Mouse (Mus musculus) forebrain, embryonic 15.5 days (tissue): ENCODE results near the gene Cops4. TPM values are rescaled to one million over a fixed set of nuclear protein-coding genes. Genes with fewer than 3 reads are reported as not detected.

Source experiments
- ATAC-seq: fragments of 200-750 bp; cut with Nextera tagmentation; replicated peaks from 2 replicates; pipeline ENCODE4 v1.8.0; 2017; ENCODE audit warnings: mild to moderate bottlenecking, moderate TSS enrichment, moderate library complexity
- H3K27ac ChIP-seq: fragments of 300-500 bp; sonication (generic); replicated peaks from 2 replicates; pipeline ENCODE4 v1.5.1; 2015; ENCODE audit warnings: mild to moderate bottlenecking, inconsistent platforms
- H3K27me3 ChIP-seq: fragments of 300-500 bp; sonication (generic); 2 replicates; pipeline ENCODE4 v1.6.1; 2015; ENCODE audit warnings: inconsistent platforms
- H3K36me3 ChIP-seq: fragments of 300-500 bp; sonication (generic); 2 replicates; pipeline ENCODE4 v1.6.1; 2015; ENCODE audit warnings: mild to moderate bottlenecking, inconsistent platforms
- H3K4me1 ChIP-seq: fragments of 300-500 bp; sonication (generic); 2 replicates; pipeline ENCODE4 v1.6.1; 2015; ENCODE audit warnings: inconsistent platforms
- H3K4me2 ChIP-seq: fragments of 300-500 bp; sonication (generic); replicated peaks from 2 replicates; pipeline ENCODE4 v1.6.1; 2015; ENCODE audit warnings: mild to moderate bottlenecking, inconsistent platforms
- H3K4me3 ChIP-seq: fragments of 300-500 bp; sonication (generic); 2 replicates; pipeline ENCODE4 v1.5.1; 2015; ENCODE audit warnings: mild to moderate bottlenecking, inconsistent platforms
- H3K9ac ChIP-seq: fragments of 300-500 bp; sonication (generic); replicated peaks from 2 replicates; pipeline ENCODE4 v1.6.1; 2015; ENCODE audit warnings: mild to moderate bottlenecking, inconsistent platforms
- H3K9me3 ChIP-seq: fragments of 300-500 bp; sonication (generic); 2 replicates; pipeline ENCODE4 v1.6.1; 2016; ENCODE audit warnings: inconsistent platforms
- WGBS: fragments of 180-500 bp; shearing (Covaris S2); methylation state at CpG from one replicate; pipeline ENCODE4 v1.1.7; 2015; ENCODE audit warnings: mixed read lengths; 5-methylcytosine and 5-hydroxymethylcytosine counted together
- polyA plus RNA-seq: library from polyadenylated mRNA; unstranded; fragments of >200 nt; fragmentation: Nextera tagmentation; extraction: Ambion mirVana; gene quantifications from 2 replicates; pipeline ENCODE4 v1.2.1, GENCODE M21; 2015

Cops4 gene
- polyA plus RNA-seq, 1 experiment from 2014 or later = 192 TPM

- Histone ChIP-seq H3K4me1 (no peaks in the 10 kb centered on the region), H3K36me3 (peaks cover 70% of the 10 kb centered on the region), H3K27me3 (no peaks in the 10 kb centered on the region), H3K9me3 (no peaks in the 10 kb centered on the region), H3K4me3 (no peak overlapping the region), H3K9ac (no peak overlapping the region), H3K4me2 (no peak overlapping the region), H3K27ac (no peak overlapping the region)
- WGBS = 95% methylated on average over 6 of the region's 6 CpGs
- no peak for ATAC-seq
Observed at GRCm38 (mm10) chr5:100546294-100547080, 28.4 kb downstream of the Cops4 start.

- ATAC-seq = no peak
- H3K27me3 ChIP-seq = no peaks in the 10 kb centered on the region
- H3K9ac ChIP-seq = no peak overlapping the region
- no peaks in the 10 kb centered on the region for H3K9me3 ChIP-seq
- 95% methylated on average over 2 of the region's 2 CpGs for WGBS
- H3K4me2 ChIP-seq = no peak overlapping the region
- H3K4me3 ChIP-seq = no peak overlapping the region
- peaks cover 57% of the 10 kb centered on the region for H3K36me3 ChIP-seq
- H3K27ac ChIP-seq = no peak overlapping the region
- no peaks in the 10 kb centered on the region for H3K4me1 ChIP-seq
Observed at GRCm38 (mm10) chr5:100548236-100548635, 30.1 kb downstream of the Cops4 start.

- Histone ChIP-seq H3K27me3 (no peaks in the 10 kb centered on the region), H3K9ac (no peak overlapping the region), H3K4me2 (no peak overlapping the region), H3K36me3 (peaks cover 52% of the 10 kb centered on the region), H3K9me3 (no peaks in the 10 kb centered on the region), H3K4me3 (no peak overlapping the region), H3K4me1 (no peaks in the 10 kb centered on the region), H3K27ac (no peak overlapping the region)
- ATAC-seq = no peak
- 97% methylated on average over 4 of the region's 4 CpGs for WGBS
Observed at GRCm38 (mm10) chr5:100549311-100549710, 31.2 kb downstream of the Cops4 start.

GRCm38 (mm10) chr5:100550151-100550550, 32.0 kb downstream of the Cops4 start:
- H3K27ac ChIP-seq = no peak overlapping the region
- H3K36me3 ChIP-seq = peaks cover 45% of the 10 kb centered on the region
- H3K9me3 ChIP-seq = no peaks in the 10 kb centered on the region
- no peaks in the 10 kb centered on the region for H3K4me1 ChIP-seq
- ATAC-seq = no peak
- WGBS = 87% methylated on average over 1 of the region's 1 CpGs
- H3K27me3 ChIP-seq = no peaks in the 10 kb centered on the region
- H3K9ac ChIP-seq = no peak overlapping the region
- no peak overlapping the region for H3K4me2 ChIP-seq
- no peak overlapping the region for H3K4me3 ChIP-seq

- peaks cover 31% of the 10 kb centered on the region for H3K36me3 ChIP-seq
- WGBS = 76% methylated on average over 2 of the region's 2 CpGs
- H3K4me1 ChIP-seq = no peaks in the 10 kb centered on the region
- no peak for ATAC-seq
- H3K4me2 ChIP-seq = no peak overlapping the region
- H3K9me3 ChIP-seq = no peaks in the 10 kb centered on the region
- no peak overlapping the region for H3K27ac ChIP-seq
- no peaks in the 10 kb centered on the region for H3K27me3 ChIP-seq
- no peak overlapping the region for H3K9ac ChIP-seq
- H3K4me3 ChIP-seq = no peak overlapping the region
Observed at GRCm38 (mm10) chr5:100551952-100552351, 33.8 kb downstream of the Cops4 start.

- WGBS = 41% methylated on average over 8 of the region's 8 CpGs
- no peak for ATAC-seq
Observed at GRCm38 (mm10) chr5:100553426-100553825, 35.3 kb downstream of the Cops4 start.

GRCm38 (mm10) chr5:100557019-100557418, 38.9 kb downstream of the Cops4 start:
- Histone ChIP-seq H3K9me3 (no peaks in the 10 kb centered on the region), H3K4me1 (no peaks in the 10 kb centered on the region), H3K4me2 (no peak overlapping the region), H3K9ac (no peak overlapping the region), H3K27me3 (no peaks in the 10 kb centered on the region), H3K27ac (no peak overlapping the region), H3K36me3 (no peaks in the 10 kb centered on the region), H3K4me3 (no peak overlapping the region)
- 82% methylated on average over 14 of the region's 14 CpGs for WGBS
- ATAC-seq = no peak

More at GRCm38 (mm10) chr5:100553426-100553825, 35.3 kb downstream of the Cops4 start:
- Histone ChIP-seq H3K9me3 (no peaks in the 10 kb centered on the region), H3K36me3 (peaks cover 17% of the 10 kb centered on the region), H3K9ac (no peak overlapping the region), H3K4me2 (no peak overlapping the region), H3K4me3 (no peak overlapping the region), H3K27ac (no peak overlapping the region), H3K4me1 (no peaks in the 10 kb centered on the region), H3K27me3 (no peaks in the 10 kb centered on the region)

- Histone ChIP-seq H3K4me3 (no peak overlapping the region), H3K9ac (no peak overlapping the region), H3K36me3 (no peaks in the 10 kb centered on the region), H3K4me2 (no peak overlapping the region), H3K27me3 (no peaks in the 10 kb centered on the region), H3K27ac (no peak overlapping the region), H3K4me1 (no peaks in the 10 kb centered on the region), H3K9me3 (no peaks in the 10 kb centered on the region)
- 79% methylated on average over 9 of the region's 9 CpGs for WGBS
- no peak for ATAC-seq
Observed at GRCm38 (mm10) chr5:100557537-100557936, 39.4 kb downstream of the Cops4 start.

GRCm38 (mm10) chr5:100558783-100559182, 40.7 kb downstream of the Cops4 start:
- no peak overlapping the region for H3K4me2 ChIP-seq
- H3K9ac ChIP-seq = no peak overlapping the region
- H3K4me3 ChIP-seq = no peak overlapping the region
- H3K27ac ChIP-seq = no peak overlapping the region
- no peak for ATAC-seq
- H3K9me3 ChIP-seq = no peaks in the 10 kb centered on the region
- no peaks in the 10 kb centered on the region for H3K4me1 ChIP-seq
- no peaks in the 10 kb centered on the region for H3K27me3 ChIP-seq
- H3K36me3 ChIP-seq = no peaks in the 10 kb centered on the region
- WGBS = 85% methylated on average over 3 of the region's 3 CpGs

GRCm38 (mm10) chr5:100559357-100559756, 41.2 kb downstream of the Cops4 start:
- Histone ChIP-seq H3K4me3 (no peak overlapping the region), H3K36me3 (no peaks in the 10 kb centered on the region), H3K4me2 (no peak overlapping the region), H3K27me3 (no peaks in the 10 kb centered on the region), H3K27ac (no peak overlapping the region), H3K9ac (no peak overlapping the region), H3K9me3 (no peaks in the 10 kb centered on the region), H3K4me1 (no peaks in the 10 kb centered on the region)
- 96% methylated on average over 7 of the region's 7 CpGs for WGBS
- no peak for ATAC-seq

GRCm38 (mm10) chr5:100562702-100563101, 44.6 kb downstream of the Cops4 start:
- ATAC-seq = no peak
- Histone ChIP-seq H3K27ac (no peak overlapping the region), H3K27me3 (no peaks in the 10 kb centered on the region), H3K4me1 (no peaks in the 10 kb centered on the region), H3K9ac (no peak overlapping the region), H3K36me3 (no peaks in the 10 kb centered on the region), H3K9me3 (no peaks in the 10 kb centered on the region), H3K4me2 (no peak overlapping the region), H3K4me3 (no peak overlapping the region)
- 91% methylated on average over 9 of the region's 9 CpGs for WGBS

- 81% methylated on average over 2 of the region's 2 CpGs for WGBS
- no peak for ATAC-seq
- no peaks in the 10 kb centered on the region for H3K9me3 ChIP-seq
- H3K27me3 ChIP-seq = no peaks in the 10 kb centered on the region
- H3K4me1 ChIP-seq = no peaks in the 10 kb centered on the region
- H3K36me3 ChIP-seq = no peaks in the 10 kb centered on the region
- H3K4me2 ChIP-seq = no peak overlapping the region
- H3K9ac ChIP-seq = no peak overlapping the region
- H3K4me3 ChIP-seq = no peak overlapping the region
- H3K27ac ChIP-seq = no peak overlapping the region
Observed at GRCm38 (mm10) chr5:100566798-100567197, 48.7 kb downstream of the Cops4 start.
